Mouse (Mus musculus) T-helper 1 cell (primary cell): ENCODE results near the gene Fam227b.

ENCODE experiments used
- in situ Hi-C: fragments of 300-600 bp; cut with MboI, MseI; formaldehyde crosslinking; loops from one replicate; pipeline ENCODE4 v1.15.1; 2025; ENCODE audit warnings: high pct_unique_total_duplicates

Gene Fam227b

GRCm38 (mm10) chr2:126151855-126152571, at the start of gene Fam227b, which contains the start of gene Dtwd1:
TSS of gene Fam227b (minus strand) at chr2:126152004.
TSS of gene Dtwd1 (plus strand) at chr2:126152141.
- in situ Hi-C loops = no loop called here

DNA sequence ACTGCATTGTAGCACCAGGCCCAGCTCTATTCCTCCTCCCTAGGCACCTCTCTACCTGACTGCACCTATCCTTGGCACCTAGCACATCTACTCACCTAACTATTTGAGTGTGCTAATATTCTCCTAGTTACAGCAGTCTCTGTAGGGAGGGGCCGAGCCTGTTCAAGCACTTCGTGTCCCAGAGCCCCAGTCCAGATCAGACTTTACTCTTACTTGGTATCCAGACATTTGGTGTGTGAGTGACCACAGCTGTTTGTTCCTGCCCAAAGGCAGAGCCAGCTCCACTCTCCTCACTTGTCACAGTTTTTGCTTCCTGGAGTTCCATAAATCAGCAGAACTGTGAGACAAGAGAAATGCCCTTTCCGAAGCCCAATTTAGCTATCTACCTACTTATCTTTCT, 47.2 kb upstream of the Fam227b start:
- in situ Hi-C loops = no loop called here

GRCm38 (mm10) chr2:126195631-126196356, 44.0 kb upstream of the Fam227b start:
- in situ Hi-C loops = no loop called here

- in situ Hi-C loops = no loop called here
These were observed 40.3 kb upstream of the Fam227b start for GRCm38 (mm10) chr2:126192129-126192528.

GRCm38 (mm10) chr2:126191306-126191705, 39.5 kb upstream of the Fam227b start:
- in situ Hi-C loops = no loop called here

DNA sequence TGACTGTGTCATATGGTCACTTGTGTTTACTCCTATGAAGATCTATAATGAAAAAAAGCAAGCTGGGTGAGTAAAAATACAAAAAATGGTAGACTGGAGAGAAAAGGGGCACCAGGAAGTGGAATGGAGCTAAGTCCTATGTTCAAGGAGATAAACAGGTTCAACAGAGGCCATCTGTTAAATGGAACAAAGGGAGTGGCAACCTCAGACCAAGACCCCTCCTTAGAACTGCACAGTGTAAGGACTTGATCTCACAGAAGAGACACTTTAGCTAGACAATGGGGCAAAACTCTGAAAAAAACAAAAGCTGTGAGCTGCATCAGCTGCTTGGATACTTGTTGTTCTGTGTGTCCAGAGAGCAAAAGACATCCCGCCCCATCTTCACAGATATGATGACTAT, 19.6 kb upstream of the Fam227b start:
- in situ Hi-C loops = no loop called here

DNA sequence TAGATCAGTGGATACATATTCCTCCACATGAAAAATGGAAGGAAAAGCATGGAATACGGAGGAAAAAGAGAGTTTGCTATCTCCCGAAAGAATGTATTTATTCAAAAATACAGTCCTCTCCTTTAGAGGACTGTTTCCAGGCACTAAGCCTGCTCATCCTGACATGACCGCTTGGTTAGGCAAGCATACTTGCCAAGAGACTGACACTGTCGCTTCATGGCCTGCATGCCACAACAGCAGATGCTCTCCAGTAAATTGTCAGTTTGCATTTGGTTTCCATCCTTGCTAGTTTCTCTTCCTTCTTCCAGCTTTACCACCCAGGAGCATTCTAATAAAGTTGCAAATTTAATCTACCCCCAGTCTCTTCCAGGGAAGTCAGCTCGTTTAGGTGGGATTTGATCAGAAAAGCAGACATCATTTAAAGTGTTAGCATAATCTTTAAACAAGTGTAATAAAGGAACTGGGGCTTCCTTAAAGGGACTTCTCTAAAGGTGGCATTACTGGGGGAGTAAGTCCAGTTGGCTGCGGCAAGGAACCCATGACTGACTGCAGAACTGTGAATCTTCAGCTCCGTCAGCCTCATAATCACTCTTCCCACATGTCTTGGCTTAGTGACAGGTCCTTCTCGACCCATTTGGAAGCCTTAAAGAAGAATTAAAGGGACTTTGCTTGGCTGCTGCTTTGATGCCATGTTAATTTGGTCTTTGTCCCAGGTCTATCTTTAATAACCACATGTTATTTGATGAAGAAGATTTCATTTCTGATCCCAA, 15.2 kb upstream of the Fam227b start:
- in situ Hi-C loops = loop anchor here (10.0 kb wide), 1 partner anchor 188 kb away; no protein-coding TSS in a partner anchor

GRCm38 (mm10) chr2:126166335-126166734, 14.5 kb upstream of the Fam227b start:
- in situ Hi-C loops = loop anchor here (10.0 kb wide), 1 partner anchor 188 kb away; no protein-coding TSS in a partner anchor

DNA sequence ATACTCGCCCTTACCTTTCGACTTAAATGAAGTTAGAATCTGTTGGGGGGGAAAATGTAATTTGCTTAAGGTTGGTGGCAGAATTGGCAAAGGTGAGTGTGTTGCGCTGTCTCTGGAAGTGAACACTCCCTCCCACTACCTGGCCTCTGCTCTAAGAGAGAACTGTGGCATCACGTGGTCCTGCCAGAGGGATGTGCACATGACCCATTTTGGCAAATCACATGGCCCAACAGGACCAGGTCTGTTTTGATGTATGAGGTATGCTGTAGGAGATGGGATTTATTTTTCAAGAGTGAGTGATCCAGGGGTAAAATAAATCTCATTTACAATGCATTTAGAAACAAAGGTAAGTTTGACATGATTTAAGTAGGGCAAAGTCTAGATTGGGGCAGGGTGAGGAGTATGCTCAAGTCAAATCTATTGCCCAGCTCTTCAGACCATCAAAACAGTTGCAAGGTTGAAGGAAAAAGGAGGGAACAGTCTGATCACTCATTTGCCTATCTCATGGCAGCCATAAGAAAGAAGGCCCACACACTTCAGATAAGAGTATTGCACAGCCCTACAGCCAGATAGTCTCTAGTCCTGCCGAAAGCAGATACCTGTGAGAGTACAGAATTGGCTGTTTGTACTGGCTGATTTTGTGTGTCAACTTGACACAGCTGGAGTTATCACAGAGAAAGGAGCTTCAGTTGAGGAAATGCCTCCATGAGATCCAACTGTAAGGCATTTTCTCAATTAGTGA, 13.6 kb upstream of the Fam227b start:
- in situ Hi-C loops = loop anchor here (10.0 kb wide), 1 partner anchor 189 kb away; no protein-coding TSS in a partner anchor

- in situ Hi-C loops = no loop called here
These were observed 4.1 kb downstream of the Fam227b start for GRCm38 (mm10) chr2:126147723-126148122.

DNA sequence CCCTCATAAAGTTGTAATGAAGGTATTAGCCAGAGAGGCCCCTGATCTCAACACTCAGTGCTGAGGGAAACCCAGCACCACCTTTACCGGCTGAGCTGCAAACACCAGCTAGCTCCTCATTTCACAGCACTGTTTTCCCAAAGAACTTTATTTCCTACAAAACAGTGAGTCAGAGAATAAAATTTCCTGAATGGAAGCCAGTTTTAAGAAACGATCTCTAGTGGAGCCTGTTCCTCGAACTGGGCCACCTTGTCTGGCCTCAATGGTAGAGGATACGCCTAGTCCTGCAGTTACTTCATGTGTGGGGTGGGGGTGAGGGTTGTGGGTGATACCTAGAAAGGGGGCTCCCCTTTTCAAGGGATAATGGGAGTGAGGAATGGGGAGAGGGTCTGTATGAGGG, 57.2 kb downstream of the Fam227b start:
- in situ Hi-C loops = loop anchor here (25.0 kb wide), 1 partner anchor 1507 kb away; no protein-coding TSS in a partner anchor

GRCm38 (mm10) chr2:126090432-126090831, 61.4 kb downstream of the Fam227b start:
- in situ Hi-C loops = loop anchor here (25.0 kb wide), 1 partner anchor 1503 kb away; no protein-coding TSS in a partner anchor

GRCm38 (mm10) chr2:126086187-126086586, 65.6 kb downstream of the Fam227b start:
- in situ Hi-C loops = loop anchor here (25.0 kb wide), 1 partner anchor 1499 kb away; no protein-coding TSS in a partner anchor

GRCm38 (mm10) chr2:126084326-126084725, 67.5 kb downstream of the Fam227b start:
- in situ Hi-C loops = loop anchor here (25.0 kb wide), 1 partner anchor 1497 kb away; no protein-coding TSS in a partner anchor

GRCm38 (mm10) chr2:126079086-126079485, 72.7 kb downstream of the Fam227b start:
- in situ Hi-C loops = loop anchor here (25.0 kb wide), 1 partner anchor 1492 kb away; no protein-coding TSS in a partner anchor

DNA sequence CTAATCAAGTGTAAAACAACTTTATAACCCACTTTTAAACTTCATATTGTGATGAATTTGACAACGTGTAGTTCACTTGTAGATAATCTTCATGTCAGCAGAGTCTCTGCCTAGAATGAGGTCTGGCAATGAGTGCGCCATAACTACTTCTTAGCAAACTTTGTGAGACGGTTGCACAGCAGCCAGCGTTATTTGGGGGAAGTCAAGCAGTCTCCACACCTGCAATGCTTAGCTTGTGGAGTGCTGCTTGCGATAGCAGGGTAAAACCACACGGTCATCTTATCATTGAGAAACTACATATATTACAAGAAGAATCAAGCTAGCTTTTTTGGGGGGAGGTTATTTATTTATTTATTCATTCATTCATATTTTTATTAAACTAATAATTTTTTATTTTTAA, 75.3 kb downstream of the Fam227b start:
- in situ Hi-C loops = loop anchor here (25.0 kb wide), 1 partner anchor 1489 kb away; no protein-coding TSS in a partner anchor

GRCm38 (mm10) chr2:126073744-126074143, 78.1 kb downstream of the Fam227b start:
- in situ Hi-C loops = no loop called here

- in situ Hi-C loops = no loop called here
These were observed 82.1 kb downstream of the Fam227b start for GRCm38 (mm10) chr2:126069740-126070139.

DNA sequence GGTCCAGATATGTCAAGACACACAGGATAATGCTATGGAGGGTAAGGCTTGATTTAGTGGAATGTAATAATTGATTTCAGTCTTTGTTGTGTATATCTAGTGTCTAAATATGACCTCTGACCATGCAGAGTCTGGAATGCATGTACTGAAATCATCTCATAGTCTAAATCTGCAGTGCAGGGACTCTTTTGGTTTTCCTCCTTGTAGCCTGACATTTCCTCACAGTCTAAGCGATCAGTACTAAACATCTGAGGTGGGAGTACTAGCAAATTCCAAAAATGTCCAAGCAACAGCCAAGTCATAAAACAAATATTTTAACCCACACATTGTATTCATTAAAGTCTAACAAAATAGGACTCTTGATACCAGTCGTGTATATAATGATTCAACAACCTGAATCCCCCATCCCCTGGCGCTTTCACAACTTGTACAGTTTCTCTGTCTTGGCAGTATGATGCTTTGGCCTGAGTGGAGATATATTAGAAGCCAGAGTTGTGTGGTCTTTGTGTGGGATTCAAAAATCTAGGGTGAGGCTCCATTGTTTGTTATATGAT, 86.4 kb downstream of the Fam227b start:
- in situ Hi-C loops = no loop called here

DNA sequence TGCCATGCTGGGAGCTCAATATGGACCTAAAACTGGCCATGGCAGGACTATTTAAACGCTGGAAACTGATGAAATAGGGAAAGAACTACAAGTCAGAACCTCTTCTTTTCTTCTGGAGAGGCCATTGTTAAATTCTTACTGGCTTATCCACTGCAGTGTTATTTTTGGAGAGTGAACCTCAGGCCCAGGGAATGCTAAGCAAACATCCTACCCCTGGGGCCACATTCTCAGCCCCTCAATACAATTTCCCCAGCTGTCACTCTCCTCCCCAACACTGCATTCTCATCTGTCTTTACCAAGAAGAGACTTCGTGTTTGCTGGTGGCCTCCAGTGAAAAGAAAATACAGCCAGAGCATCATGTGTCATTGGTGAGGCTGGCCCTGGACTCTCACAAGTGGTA, 87.0 kb downstream of the Fam227b start:
- in situ Hi-C loops = no loop called here

GRCm38 (mm10) chr2:126062876-126063275, 88.9 kb downstream of the Fam227b start:
- in situ Hi-C loops = no loop called here
